Mouse (Mus musculus): ENCODE results near the gene Hopx. TPM values are rescaled to one million over a fixed set of nuclear protein-coding genes. Genes with fewer than 3 reads are reported as not detected.

Gene Hopx
- polyA plus RNA-seq, 3 experiments from 2014 or later: 13.8 to 24.5 (median 15.9) TPM

DNA sequence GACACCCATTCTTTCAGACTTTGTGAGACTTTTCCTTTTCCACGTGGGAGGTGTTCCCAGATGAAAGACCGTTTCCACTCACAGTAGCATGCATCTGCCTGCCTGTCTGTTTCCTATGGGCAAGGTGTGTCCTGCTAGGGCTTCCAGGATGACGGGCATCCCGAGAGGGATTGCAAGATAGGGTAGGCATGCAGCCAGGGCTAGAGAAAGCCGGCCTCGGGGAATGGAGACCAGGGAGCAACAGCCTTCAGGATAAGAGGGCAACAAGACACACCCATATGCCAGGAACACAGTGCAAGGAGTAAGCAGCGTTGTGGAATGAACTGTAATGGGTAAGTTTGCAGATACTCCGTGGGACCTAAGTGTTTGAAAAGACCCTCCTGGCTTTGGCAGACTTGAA is 47.6 kb downstream of the Hopx start:
- no peak for ATAC-seq

DNA sequence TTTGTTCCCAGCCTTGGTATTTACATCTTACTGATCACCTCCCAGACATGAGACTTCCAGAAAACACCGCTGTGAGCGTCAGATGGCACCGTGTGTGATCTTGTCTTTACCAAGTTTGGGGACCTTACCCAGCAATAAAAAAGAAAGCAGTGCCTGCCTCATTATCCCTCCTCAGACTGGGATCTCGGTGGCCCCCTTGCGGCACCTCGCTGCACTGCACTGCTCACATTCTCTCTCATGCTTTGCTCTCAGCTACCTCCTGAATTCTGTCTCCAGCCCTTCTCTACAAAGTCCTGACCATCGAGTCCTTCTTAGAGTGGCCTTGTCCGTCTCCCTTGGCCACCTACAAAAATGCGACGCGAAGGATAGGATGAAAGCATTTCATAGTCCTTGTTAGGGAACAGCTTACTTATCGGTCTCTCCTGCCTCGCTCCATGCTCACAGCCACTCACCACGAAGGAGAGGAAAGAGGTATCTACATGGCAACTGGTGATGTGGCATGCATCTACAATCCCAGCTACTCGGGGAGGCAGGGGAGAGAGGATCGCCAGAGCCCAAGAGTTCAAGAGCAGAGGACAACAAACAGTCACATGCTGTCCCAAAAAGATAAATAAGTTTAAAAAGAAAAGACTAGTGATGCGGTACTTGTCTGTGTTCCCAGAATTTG is 53.4 kb downstream of the Hopx start:
- ATAC-seq: peak; percentile 90

DNA sequence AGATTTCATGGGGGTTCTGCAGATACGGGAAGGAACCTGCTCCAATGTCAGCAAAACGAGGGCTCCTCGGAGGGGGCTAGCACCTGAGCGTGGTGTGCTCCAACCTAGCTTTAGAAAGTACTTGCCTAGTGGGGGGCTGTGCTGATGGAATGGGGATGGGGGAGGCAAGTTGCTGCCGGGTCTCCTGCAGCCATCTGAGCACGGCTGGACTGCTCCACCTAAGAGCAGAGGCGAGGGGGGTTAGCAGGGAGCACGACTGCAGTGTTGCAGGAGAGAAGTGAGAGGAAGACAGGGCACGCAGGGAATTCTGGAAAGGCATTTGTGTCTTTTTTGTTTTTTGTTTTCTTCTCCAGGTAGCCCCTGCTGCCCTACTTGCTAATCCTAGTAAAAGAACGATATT is 54.6 kb downstream of the Hopx start:
- no peak for ATAC-seq

DNA sequence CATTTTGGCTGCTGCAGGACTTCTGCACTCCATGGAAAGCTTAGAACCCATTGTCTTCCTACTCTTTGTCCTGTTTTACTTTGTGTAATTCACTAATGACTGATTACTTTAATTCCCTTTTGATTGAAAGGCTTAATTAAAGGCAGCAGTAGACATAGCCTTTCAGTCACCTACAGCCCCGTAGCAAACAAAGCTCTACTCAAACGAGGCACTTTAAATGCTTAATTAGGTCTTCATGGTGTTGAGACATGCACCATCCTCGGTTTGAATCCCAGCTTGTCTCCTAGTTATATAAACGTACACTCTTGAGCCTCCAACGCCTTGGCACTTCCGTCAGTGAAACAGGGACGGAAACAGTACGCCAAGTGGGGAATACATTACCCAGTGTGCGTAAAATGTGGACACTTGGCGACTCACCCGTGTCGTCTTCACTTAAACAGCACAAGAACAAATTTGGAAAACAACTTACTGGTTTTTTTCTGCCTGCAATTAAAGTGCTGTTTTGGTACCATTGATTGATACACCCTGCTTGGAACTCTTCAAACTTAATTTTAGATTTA is 58.0 kb downstream of the Hopx start:
- ATAC-seq: no peak

DNA sequence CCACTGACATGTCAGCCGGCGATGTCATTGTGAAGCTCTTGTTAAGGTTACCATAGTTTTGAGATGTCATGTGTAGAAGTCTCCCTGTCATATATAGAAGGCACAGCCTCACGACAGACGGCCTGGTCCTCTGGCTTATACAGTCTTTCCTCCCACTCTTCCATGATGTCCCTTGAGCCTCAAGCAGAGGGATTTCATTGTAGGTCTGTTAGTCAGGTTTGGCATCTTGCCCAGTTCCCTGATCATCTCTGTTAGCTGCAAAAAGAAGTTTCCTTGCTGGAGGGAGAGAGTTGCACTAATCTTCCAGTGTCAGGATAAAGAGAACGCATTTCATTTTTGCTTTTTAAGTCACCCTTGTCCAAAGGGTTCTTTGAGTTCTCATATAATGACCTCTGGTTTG is 62.3 kb downstream of the Hopx start:
- ATAC-seq: no peak

DNA sequence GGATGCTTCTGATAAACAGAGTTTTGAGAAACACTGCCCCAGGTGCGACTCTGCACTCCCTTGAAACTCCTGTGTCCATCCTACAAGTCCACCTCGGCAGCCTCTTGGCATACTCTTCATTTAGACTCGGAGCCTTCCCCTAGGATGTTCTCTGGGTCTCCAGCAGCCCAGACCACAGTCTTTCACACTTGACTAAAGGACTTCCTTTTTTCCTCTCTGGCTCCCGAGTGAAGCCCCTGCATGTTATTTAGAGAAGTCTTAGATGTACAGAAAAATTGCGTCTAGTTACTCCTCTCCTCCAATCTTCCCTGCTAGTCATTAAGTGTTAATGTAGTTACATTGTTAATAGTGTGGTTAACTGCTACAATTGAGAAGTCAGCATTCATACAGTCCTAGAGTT is 70.6 kb downstream of the Hopx start:
- ATAC-seq: no peak

DNA sequence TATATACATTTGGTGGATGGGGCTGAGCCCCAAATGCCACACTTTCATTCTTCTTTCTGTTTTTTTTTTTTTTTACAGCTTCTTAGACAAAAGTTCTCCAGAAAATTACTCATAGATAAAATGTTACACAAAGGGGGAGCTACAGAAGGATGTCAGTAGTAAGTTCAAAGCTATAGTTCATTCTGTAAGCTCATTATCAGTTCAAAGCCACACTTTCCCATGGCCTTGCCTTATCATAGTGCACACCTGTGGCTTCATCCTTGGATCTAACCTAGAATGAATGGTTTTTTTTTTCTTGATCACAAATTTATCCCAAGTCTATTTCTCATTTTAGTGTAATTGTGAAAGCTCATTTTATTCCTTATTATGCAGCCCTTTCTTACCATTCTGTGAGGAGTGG is 75.5 kb downstream of the Hopx start:
- ATAC-seq: no peak

DNA sequence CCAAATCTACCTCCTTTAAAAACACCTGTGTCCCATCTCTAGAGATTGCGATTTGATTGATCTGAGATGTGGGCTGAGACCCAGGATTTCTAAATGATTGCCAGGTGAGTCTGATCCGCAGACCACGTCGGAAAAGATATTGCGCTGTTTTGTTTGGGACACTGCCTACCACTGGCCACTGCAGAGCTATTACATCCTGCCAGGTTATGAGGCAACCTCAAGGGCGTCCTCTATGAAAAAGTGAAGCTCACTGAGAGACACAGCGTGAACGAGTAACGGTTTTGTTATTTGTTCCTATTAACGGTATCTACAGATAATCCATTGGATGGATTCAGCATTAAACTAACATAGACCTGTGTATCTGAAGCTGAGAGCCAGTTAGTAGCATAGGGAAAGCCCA is 76.5 kb downstream of the Hopx start:
- ATAC-seq: no peak

Other genes starting within 250 kb of the Hopx start
- gene Aasdh, start 209.6 kb downstream of the Hopx start, polyA plus RNA-seq (2017; shearing (Covaris generic)): 10 to 100 TPM; 12.1 to 19.8 (median 13.9) TPM
- 100 to 1,000 TPM; 164 to 233 (median 183) TPM for gene Paics, start 163.8 kb downstream of the Hopx start, polyA plus RNA-seq (2017; shearing (Covaris generic))
- 10 to 100 TPM; 24.3 to 31.7 (median 27.8) TPM for gene Ppat, start 163.5 kb downstream of the Hopx start, polyA plus RNA-seq (2017; shearing (Covaris generic))
- gene Srp72, start 140.4 kb downstream of the Hopx start, polyA plus RNA-seq (2017; shearing (Covaris generic)): 100 to 1,000 TPM; 121 to 153 (median 146) TPM
- gene Arl9, start 111.1 kb downstream of the Hopx start, polyA plus RNA-seq (2017; shearing (Covaris generic)): not detected
- not detected for gene Thegl, start 99.1 kb downstream of the Hopx start, polyA plus RNA-seq (2017; shearing (Covaris generic))
- gene Spink2, start 96.3 kb upstream of the Hopx start, polyA plus RNA-seq (2017; shearing (Covaris generic)): under 1 TPM in 1 of 3 experiments, not detected in 2; 0.63 TPM
- 10 to 100 TPM; 11.8 to 18.0 (median 17.7) TPM for gene Rest, start 150.4 kb upstream of the Hopx start, polyA plus RNA-seq (2017; shearing (Covaris generic))
- gene Noa1, start 195.0 kb upstream of the Hopx start, polyA plus RNA-seq (2017; shearing (Covaris generic)): 1 to 10 TPM; 4.3 to 6.2 (median 4.8) TPM
- 10 to 100 TPM; 51.5 to 53.3 (median 51.6) TPM for gene Polr2b, start 195.0 kb upstream of the Hopx start, polyA plus RNA-seq (2017; shearing (Covaris generic))